ENCODE assay signal across 30 mouse cellular contexts in genomic region chr3:95442406-95443117, GRCm38 (mm10). TPM values are rescaled to one million over a fixed set of nuclear protein-coding genes. Genes with fewer than 3 reads are reported as not detected.
"Had no signal": no experiment of that assay in that cellular context is flagged by ENCODE, and none has a peak within 500 bp of the region (broad histone marks: within the 10 kb centered on the region; RNA-seq: fewer than 3 reads in every experiment).

No protein-coding gene starts in this region.

- H3K4me1 ChIP-seq: lung, embryonic 15.5 days; midbrain, embryonic 10.5 days; midbrain, embryonic 13.5 days; neural tube, embryonic 13.5 days had no signal

- DNase-seq: kidney, adult 18-20 months; layer of hippocampus, postnatal 36 days; lung, adult 18-20 months; lung, postnatal 10 days; lung, postnatal 36 days; retina, postnatal 1 day; right cerebral cortex, postnatal 25 days; thymus, adult 18-20 months; thymus, postnatal 36 days had no signal

- H3K27me3 ChIP-seq: liver, embryonic 12.5 days; liver, embryonic 15.5 days; lung, embryonic 15.5 days; megakaryocyte, embryonic 14.5 days; midbrain, embryonic 13.5 days; neural tube, embryonic 13.5 days had no signal

- H3K27ac ChIP-seq: kidney, postnatal 0 days; left cerebral cortex, adult 2 months; liver, embryonic 12.5 days; liver, embryonic 15.5 days; lung, embryonic 15.5 days; midbrain, embryonic 10.5 days; midbrain, embryonic 13.5 days; neural tube, embryonic 13.5 days had no signal

- ATAC-seq: intestine, embryonic 16.5 days; liver, embryonic 12.5 days; midbrain, embryonic 13.5 days; midbrain, embryonic 16.5 days had no signal

- H3K9ac ChIP-seq: liver, embryonic 12.5 days; liver, embryonic 15.5 days; lung, embryonic 15.5 days; midbrain, embryonic 13.5 days; neural tube, embryonic 13.5 days had no signal

- H3K4me2 ChIP-seq: liver, embryonic 12.5 days; liver, embryonic 15.5 days; lung, embryonic 15.5 days; midbrain, embryonic 13.5 days; neural tube, embryonic 13.5 days had no signal

- H3K9me3 ChIP-seq: liver, embryonic 12.5 days; liver, embryonic 15.5 days; lung, embryonic 15.5 days; megakaryocyte, embryonic 14.5 days; midbrain, embryonic 10.5 days; midbrain, embryonic 13.5 days; neural tube, embryonic 13.5 days had no signal

- H3K4me3 ChIP-seq: left cerebral cortex, adult 2 months; liver, embryonic 12.5 days; liver, embryonic 15.5 days; lung, embryonic 15.5 days; megakaryocyte, embryonic 14.5 days; midbrain, embryonic 10.5 days; midbrain, embryonic 13.5 days; myocyte; neural tube, embryonic 13.5 days had no signal

RNA-seq across cellular contexts. Expression of gene 4930558C23Rik, which starts 39.9 kb away (rescaled TPM):
- total RNA-seq: layer of hippocampus, adult 8-10 months; layer of hippocampus, postnatal 10 days; layer of hippocampus, postnatal 36 days; left cerebral cortex, adult 2 months; left cerebral cortex, postnatal 10 days; left cerebral cortex, postnatal 36 days; monocyte, adult 5-6 weeks; neutrophil, adult 5-6 weeks had no signal
- polyA plus RNA-seq: intestine, embryonic 16.5 days; limb, embryonic 11.5 days; liver, embryonic 12.5 days; liver, embryonic 15.5 days; lung, embryonic 15.5 days; midbrain, embryonic 10.5 days; midbrain, embryonic 13.5 days; midbrain, embryonic 16.5 days; myocyte; neural tube, embryonic 13.5 days; spleen, adult 2 months; urinary bladder, adult 2 months had no signal
